Mouse (Mus musculus): ENCODE results near the gene Tmc8. TPM values are rescaled to one million over a fixed set of nuclear protein-coding genes. Genes with fewer than 3 reads are reported as not detected.

Tmc8 gene
- polyA plus RNA-seq, 1 experiment, result 12.0 TPM

- TF ChIP-seq CTCF (IDR thresholded peaks at IDR 0.05; ENCODE audit: insufficient read depth, low read length) (peak; percentile 92), POLR2A (IDR thresholded peaks at IDR 0.05; ENCODE audit: borderline replicate concordance, extremely low read depth, low read depth, low read length) (no peak)
- H3K4me3 ChIP-seq (replicated peaks; ENCODE audit: extremely low read depth, low read depth, low read length), result no peak overlapping the region
- peak; percentile 77 for DNase-seq
- H3K4me1 ChIP-seq (ENCODE audit: control insufficient read depth, insufficient read depth, low read length), result peaks cover 3% of the 10 kb centered on the region; the same call in 1 of the 2 replicates
- WGBS, result 9% methylated on average over 14 of the region's 14 CpGs
These were observed 8.4 kb downstream of the Tmc8 start for GRCm38 (mm10) chr11:117790286-117790685.

GRCm38 (mm10) chr11:117790703-117791440 lies 9.0 kb downstream of the Tmc8 start:
- peak; percentile 33 for DNase-seq
- Histone ChIP-seq H3K4me1 (ENCODE audit: control insufficient read depth, insufficient read depth, low read length) (peaks cover 3% of the 10 kb centered on the region; the same call in 1 of the 2 replicates), H3K4me3 (replicated peaks; ENCODE audit: extremely low read depth, low read depth, low read length) (no peak overlapping the region)
- 52% methylated on average over 23 of the region's 23 CpGs for WGBS
- TF ChIP-seq POLR2A (IDR thresholded peaks at IDR 0.05; ENCODE audit: borderline replicate concordance, extremely low read depth, low read depth, low read length) (0 out of 2 replicates have a peak, but pooled peaks have one; percentile 3), CTCF (IDR thresholded peaks at IDR 0.05; ENCODE audit: insufficient read depth, low read length) (0 out of 2 replicates have a peak, but pooled peaks have one; percentile 17)

GRCm38 (mm10) chr11:117791441-117791761 lies 9.5 kb downstream of the Tmc8 start:
- no peak for DNase-seq
- peaks cover 3% of the 10 kb centered on the region; the same call in 1 of the 2 replicates for H3K4me1 ChIP-seq (ENCODE audit: control insufficient read depth, insufficient read depth, low read length)
- TF ChIP-seq POLR2A (IDR thresholded peaks at IDR 0.05; ENCODE audit: borderline replicate concordance, extremely low read depth, low read depth, low read length), result no peak
- no peak for TF ChIP-seq CTCF (IDR thresholded peaks at IDR 0.05; ENCODE audit: insufficient read depth, low read length)
- no peak overlapping the region for H3K4me3 ChIP-seq (replicated peaks; ENCODE audit: extremely low read depth, low read depth, low read length)
- 89% methylated on average over 9 of the region's 9 CpGs for WGBS

GRCm38 (mm10) chr11:117792281-117792888 lies 10.5 kb downstream of the Tmc8 start:
- TF ChIP-seq CTCF (IDR thresholded peaks at IDR 0.05; ENCODE audit: insufficient read depth, low read length), result no peak
- Histone ChIP-seq H3K4me3 (replicated peaks; ENCODE audit: extremely low read depth, low read depth, low read length) (peak overlapping the region; percentile 8), H3K4me1 (ENCODE audit: control insufficient read depth, insufficient read depth, low read length) (peaks cover 3% of the 10 kb centered on the region; the same call in 1 of the 2 replicates)
- WGBS, result 34% methylated on average over 22 of the region's 22 CpGs
- DNase-seq, result peak; percentile 75

- no peak for DNase-seq
- no peak overlapping the region for H3K4me3 ChIP-seq (replicated peaks; ENCODE audit: extremely low read depth, low read depth, low read length)
- 82% methylated on average over 4 of the region's 4 CpGs for WGBS
- H3K4me1 ChIP-seq (ENCODE audit: control insufficient read depth, insufficient read depth, low read length), result peaks cover 3% of the 10 kb centered on the region; the same call in 1 of the 2 replicates
- TF ChIP-seq POLR2A (IDR thresholded peaks at IDR 0.05; ENCODE audit: borderline replicate concordance, extremely low read depth, low read depth, low read length) (no peak), CTCF (IDR thresholded peaks at IDR 0.05; ENCODE audit: insufficient read depth, low read length) (no peak)
These were observed 12.2 kb downstream of the Tmc8 start for GRCm38 (mm10) chr11:117794035-117794551.

GRCm38 (mm10) chr11:117796954-117797353 lies 15.1 kb downstream of the Tmc8 start:
- 54% methylated on average over 5 of the region's 5 CpGs for WGBS
- Histone ChIP-seq H3K4me1 (ENCODE audit: control insufficient read depth, insufficient read depth, low read length) (no peaks in the 10 kb centered on the region), H3K4me3 (replicated peaks; ENCODE audit: extremely low read depth, low read depth, low read length) (no peak overlapping the region)
- no peak for DNase-seq
- TF ChIP-seq POLR2A (IDR thresholded peaks at IDR 0.05; ENCODE audit: borderline replicate concordance, extremely low read depth, low read depth, low read length) (no peak), CTCF (IDR thresholded peaks at IDR 0.05; ENCODE audit: insufficient read depth, low read length) (no peak)

GRCm38 (mm10) chr11:117797511-117798159 lies 15.8 kb downstream of the Tmc8 start, which contains the start of gene 6030468B19Rik:
Gene 6030468B19Rik (plus strand): TSS chr11:117797660.
- Histone ChIP-seq H3K4me1 (ENCODE audit: control insufficient read depth, insufficient read depth, low read length) (no peaks in the 10 kb centered on the region), H3K4me3 (replicated peaks; ENCODE audit: extremely low read depth, low read depth, low read length) (no peak within 1 kb of the TSS)
- DNase-seq, result no peak
- WGBS, result 68% methylated on average over 9 of the region's 9 CpGs
- TF ChIP-seq POLR2A (IDR thresholded peaks at IDR 0.05; ENCODE audit: borderline replicate concordance, extremely low read depth, low read depth, low read length) (no peak), CTCF (IDR thresholded peaks at IDR 0.05; ENCODE audit: insufficient read depth, low read length) (no peak)

GRCm38 (mm10) chr11:117798160-117798541 lies 16.3 kb downstream of the Tmc8 start:
- 22% methylated on average over 2 of the region's 2 CpGs for WGBS
- no peak overlapping the region for H3K4me3 ChIP-seq (replicated peaks; ENCODE audit: extremely low read depth, low read depth, low read length)
- no peak for TF ChIP-seq POLR2A (IDR thresholded peaks at IDR 0.05; ENCODE audit: borderline replicate concordance, extremely low read depth, low read depth, low read length)
- no peak for TF ChIP-seq CTCF (IDR thresholded peaks at IDR 0.05; ENCODE audit: insufficient read depth, low read length)
- no peak for DNase-seq
- no peaks in the 10 kb centered on the region for H3K4me1 ChIP-seq (ENCODE audit: control insufficient read depth, insufficient read depth, low read length)

GRCm38 (mm10) chr11:117799174-117799573 lies 17.3 kb downstream of the Tmc8 start:
- Histone ChIP-seq H3K4me1 (ENCODE audit: control insufficient read depth, insufficient read depth, low read length) (no peaks in the 10 kb centered on the region), H3K4me3 (replicated peaks; ENCODE audit: extremely low read depth, low read depth, low read length) (no peak overlapping the region)
- no peak for DNase-seq
- WGBS, result 46% methylated on average over 5 of the region's 5 CpGs
- no peak for TF ChIP-seq POLR2A (IDR thresholded peaks at IDR 0.05; ENCODE audit: borderline replicate concordance, extremely low read depth, low read depth, low read length)
- TF ChIP-seq CTCF (IDR thresholded peaks at IDR 0.05; ENCODE audit: insufficient read depth, low read length), result no peak

Data from lung, adult 2 months (tissue).